In the genomic region with DNA sequence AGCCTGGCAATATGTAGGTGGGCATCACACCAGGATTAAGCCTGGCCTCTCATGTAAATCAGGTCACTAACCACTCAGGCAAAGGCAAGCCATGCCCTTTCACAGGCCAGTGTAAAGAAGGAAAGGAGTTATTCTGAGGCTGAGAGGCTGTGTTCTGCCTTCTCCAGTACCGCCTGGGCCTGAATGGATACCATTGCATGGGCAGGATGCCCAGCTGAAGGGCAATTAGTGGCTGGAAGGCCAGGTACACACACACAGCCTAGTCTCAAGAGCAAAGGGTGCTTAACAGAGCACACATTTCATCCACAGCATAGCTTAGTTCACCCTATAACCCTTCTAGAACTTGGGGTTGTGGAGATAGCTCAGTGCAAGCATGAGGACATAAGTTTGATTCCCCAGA, we compare ENCODE assay signal across 12 mouse cellular contexts. TPM values are rescaled to one million over a fixed set of nuclear protein-coding genes. Genes with fewer than 3 reads are reported as not detected.
DNase-seq lines count a peak whose midpoint lies in the region; ATAC-seq and TF ChIP-seq lines count a peak whose summit lies in the region.
"Had no signal": no experiment of that assay in that cellular context is flagged by ENCODE, and none has a peak within 500 bp of the region (broad histone marks: within the 10 kb centered on the region; RNA-seq: fewer than 3 reads in every experiment).

No protein-coding gene starts in this region.

- no peak overlapping the region for H3K4me3 ChIP-seq in heart, embryonic 11.5 days (ENCODE audit: low read depth, low read length)
- no peak overlapping the region for H3K4me3 ChIP-seq in heart, postnatal 0 days (ENCODE audit: low read depth, low read length)
- H3K4me3 ChIP-seq: midbrain, embryonic 10.5 days had no signal

- no peak; the same call in 1 of the 2 replicates for TF ChIP-seq EP300 in heart, postnatal 0 days (IDR thresholded peaks at IDR 0.05; ENCODE audit: low read depth)

- TF ChIP-seq CTCF in heart, postnatal 0 days (IDR thresholded peaks at IDR 0.05; ENCODE audit: low read depth): no peak

- no peak for ATAC-seq in heart, embryonic 11.5 days (replicated peaks; ENCODE audit: insufficient number of reproducible peaks, low FRiP score, low TSS enrichment)
- ATAC-seq in heart, postnatal 0 days (ENCODE audit: insufficient read depth, low read depth): no peak

- no peaks in the 10 kb centered on the region; the same call in 1 of the 2 replicates for H3K36me3 ChIP-seq in heart, embryonic 11.5 days (ENCODE audit: control insufficient read depth, insufficient read depth, low read length)
- H3K36me3 ChIP-seq in heart, postnatal 0 days (replicated peaks; ENCODE audit: control insufficient read depth, insufficient read depth, low read length): no peaks in the 10 kb centered on the region
- H3K36me3 ChIP-seq: G1E had no signal

- WGBS in heart, embryonic 11.5 days (ENCODE audit: insufficient replicate concordance): 76% methylated on average over 1 of the region's 1 CpGs
- WGBS in heart, postnatal 0 days: 57% methylated on average over 1 of the region's 1 CpGs

- H3K9ac ChIP-seq in heart, embryonic 11.5 days (ENCODE audit: low read depth, low read length): no peak overlapping the region
- H3K9ac ChIP-seq in heart, postnatal 0 days (replicated peaks; ENCODE audit: low read depth, low read length): no peak overlapping the region

- H3K4me2 ChIP-seq in heart, embryonic 11.5 days: no peak overlapping the region
- no peak overlapping the region for H3K4me2 ChIP-seq in heart, postnatal 0 days (ENCODE audit: low read depth, low read length)

- no peaks in the 10 kb centered on the region for H3K27me3 ChIP-seq in heart, embryonic 11.5 days (ENCODE audit: control insufficient read depth, insufficient read depth, low read length)
- no peaks in the 10 kb centered on the region for H3K27me3 ChIP-seq in heart, postnatal 0 days (ENCODE audit: control insufficient read depth, insufficient read depth, low read length)

- peaks cover 56% of the 10 kb centered on the region for H3K4me1 ChIP-seq in heart, embryonic 11.5 days (ENCODE audit: control insufficient read depth, insufficient read depth, low read length)
- H3K4me1 ChIP-seq in heart, postnatal 0 days (ENCODE audit: control insufficient read depth, insufficient read depth): peaks cover 48% of the 10 kb centered on the region
- H3K4me1 ChIP-seq: midbrain, embryonic 10.5 days had no signal

- no peak overlapping the region for H3K27ac ChIP-seq in heart, embryonic 11.5 days (ENCODE audit: low read depth, low read length)
- peak overlapping the region; percentile 82; the same call in 1 of the 2 replicates for H3K27ac ChIP-seq in heart, postnatal 0 days (ENCODE audit: low read depth)
- H3K27ac ChIP-seq: midbrain, embryonic 10.5 days; stomach, postnatal 0 days had no signal

- DNase-seq in heart, adult 11 months: peak; percentile 93
- DNase-seq in gastrocnemius, adult 8-10 months (ENCODE audit: low spot score in 2 of 2): peak; percentile 65 to 73
- no peak for DNase-seq in heart, postnatal 0 days (ENCODE audit: low spot score)
- peak; percentile 48 for DNase-seq in lung, postnatal 10 days
- no peak for DNase-seq in spleen, postnatal 4 days (ENCODE audit: low spot score in 2 of 2)
- no peak for DNase-seq in right cerebral cortex, postnatal 4 days
- DNase-seq in layer of hippocampus, adult 9-11 months: no peak
- DNase-seq: liver had no signal

- no peaks in the 10 kb centered on the region for H3K9me3 ChIP-seq in heart, embryonic 11.5 days (replicated peaks; ENCODE audit: control insufficient read depth, low read length)
- H3K9me3 ChIP-seq in heart, postnatal 0 days (replicated peaks; ENCODE audit: control insufficient read depth, low read length): no peaks in the 10 kb centered on the region
- H3K9me3 ChIP-seq: G1E; midbrain, embryonic 10.5 days had no signal

RNA-seq across cellular contexts. Expression of gene Cux1, which starts 36.4 kb away (rescaled TPM):
- polyA plus RNA-seq in heart, embryonic 11.5 days (2014; fragmentation: Nextera tagmentation; extraction: Ambion mirVana): 67.5 and 71.0 TPM in 2 replicates
- 10 to 100 TPM; 79.2 to 99.7 (median 92.2) TPM for total RNA-seq in gastrocnemius, adult 8-10 months (2022)
- 89.5 and 118 TPM in 2 replicates for total RNA-seq in heart, postnatal 0 days (2014; rRNA removed; ENCODE audit: low replicate concordance)
- polyA plus RNA-seq in heart, postnatal 0 days (2015; fragmentation: Nextera tagmentation; extraction: Ambion mirVana): 48.0 and 50.7 TPM in 2 replicates

Comparison
In these comparisons a context has a peak if more than half of its experiments do, and no peak if none do; other contexts are left out.
1. DNase-seq: peak in heart, adult 11 months (single experiment), gastrocnemius, adult 8-10 months (2 of 2) and lung, postnatal 10 days (single experiment); none in heart, postnatal 0 days (single experiment), spleen, postnatal 4 days (0 of 2), right cerebral cortex, postnatal 4 days (single experiment) and layer of hippocampus, adult 9-11 months (single experiment).